Mouse (Mus musculus) urinary bladder, adult 2 months (tissue): Measurements from ENCODE around the gene Chrnb2. TPM values are rescaled to one million over a fixed set of nuclear protein-coding genes. Genes with fewer than 3 reads are reported as not detected.

Experiments
- DNase-seq: peaks from one replicate; pipeline ENCODE4 v3.0.0; 2022; ENCODE audit warnings: low spot score
- polyA plus RNA-seq: library from polyadenylated mRNA; depleted of rRNA; stranded (reverse); fragments of >200 nt; gene quantifications from 2 replicates; pipeline ENCODE4 v1.2.3, GENCODE M21; 2012

Chrnb2 gene
- polyA plus RNA-seq, 1 experiment, result 1.3 TPM

DNA sequence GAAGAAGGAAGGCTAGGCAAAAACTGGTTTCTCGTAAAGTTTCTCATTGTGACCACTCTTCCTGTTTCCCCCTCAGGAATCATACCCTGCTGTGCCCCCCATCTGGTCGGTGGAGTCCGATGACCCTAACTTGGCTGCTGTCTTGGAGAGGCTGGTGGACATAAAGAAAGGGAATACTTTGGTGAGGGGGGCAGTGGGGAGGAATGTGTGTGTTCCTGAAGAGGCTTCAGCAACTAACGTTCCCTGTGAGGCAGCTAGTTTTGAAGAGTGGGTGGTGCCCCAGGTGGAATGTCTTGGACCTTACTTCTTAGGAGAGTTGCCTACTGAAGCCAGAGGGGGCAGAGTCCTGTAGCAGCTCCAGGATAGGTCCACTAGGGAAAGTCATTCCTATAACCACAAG, 11.6 kb upstream of the Chrnb2 start:
- no peak for DNase-seq

DNA sequence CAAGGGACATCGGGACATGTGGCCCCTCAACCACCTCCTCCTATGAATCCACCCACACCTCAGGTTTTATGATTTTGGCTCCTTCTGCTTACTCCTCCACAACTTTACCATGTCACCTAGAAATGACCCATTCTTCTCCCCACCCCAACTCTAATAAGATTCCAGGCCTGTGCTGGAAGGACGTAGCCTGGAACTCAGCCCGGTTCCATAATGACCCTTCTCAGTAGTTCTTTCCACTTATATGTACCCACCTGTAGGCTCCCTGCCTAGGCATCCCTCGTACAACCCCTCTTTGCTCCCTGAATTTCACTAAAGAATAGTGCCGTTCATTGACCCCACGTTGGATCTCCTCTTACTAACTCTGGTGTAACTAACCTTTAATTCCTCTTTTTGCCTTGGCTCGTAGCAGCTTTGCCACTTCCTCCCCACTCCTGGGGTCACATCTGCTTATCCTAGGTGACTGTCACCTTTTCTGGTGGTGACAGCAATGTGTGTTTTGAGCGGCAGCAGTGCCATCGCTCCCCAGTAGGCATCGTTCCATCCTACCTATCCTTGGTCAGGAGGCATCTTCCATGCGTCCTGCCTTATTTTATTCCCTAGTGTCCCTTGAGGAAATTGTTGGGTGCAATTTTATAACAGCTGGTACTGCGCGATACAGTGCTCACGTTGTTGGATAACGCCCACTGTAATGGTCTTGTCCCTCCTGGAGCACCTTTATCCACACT, 10.0 kb upstream of the Chrnb2 start:
- no peak for DNase-seq

DNA sequence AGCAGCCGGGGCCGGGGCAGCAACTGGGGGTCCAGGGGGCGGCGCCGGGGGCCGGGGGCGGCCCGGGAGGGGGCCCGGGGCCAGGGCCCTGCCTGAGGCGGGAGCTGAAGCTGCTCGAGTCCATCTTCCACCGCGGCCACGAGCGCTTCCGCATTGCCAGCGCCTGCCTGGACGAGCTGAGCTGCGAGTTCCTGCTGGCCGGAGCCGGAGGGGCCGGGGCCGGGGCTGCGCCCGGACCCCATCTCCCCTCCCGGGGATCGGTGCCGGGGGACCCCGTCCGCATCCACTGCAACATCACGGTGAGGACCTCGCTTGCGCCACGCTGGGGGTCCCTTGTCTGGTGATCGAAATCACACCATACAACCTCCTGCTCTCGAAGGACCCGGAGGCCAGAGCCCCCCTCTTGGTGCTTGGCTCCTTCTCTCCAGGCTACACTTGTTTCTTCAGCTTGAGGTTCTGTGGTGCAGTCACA, 9.3 kb upstream of the Chrnb2 start:
- no peak for DNase-seq

DNA sequence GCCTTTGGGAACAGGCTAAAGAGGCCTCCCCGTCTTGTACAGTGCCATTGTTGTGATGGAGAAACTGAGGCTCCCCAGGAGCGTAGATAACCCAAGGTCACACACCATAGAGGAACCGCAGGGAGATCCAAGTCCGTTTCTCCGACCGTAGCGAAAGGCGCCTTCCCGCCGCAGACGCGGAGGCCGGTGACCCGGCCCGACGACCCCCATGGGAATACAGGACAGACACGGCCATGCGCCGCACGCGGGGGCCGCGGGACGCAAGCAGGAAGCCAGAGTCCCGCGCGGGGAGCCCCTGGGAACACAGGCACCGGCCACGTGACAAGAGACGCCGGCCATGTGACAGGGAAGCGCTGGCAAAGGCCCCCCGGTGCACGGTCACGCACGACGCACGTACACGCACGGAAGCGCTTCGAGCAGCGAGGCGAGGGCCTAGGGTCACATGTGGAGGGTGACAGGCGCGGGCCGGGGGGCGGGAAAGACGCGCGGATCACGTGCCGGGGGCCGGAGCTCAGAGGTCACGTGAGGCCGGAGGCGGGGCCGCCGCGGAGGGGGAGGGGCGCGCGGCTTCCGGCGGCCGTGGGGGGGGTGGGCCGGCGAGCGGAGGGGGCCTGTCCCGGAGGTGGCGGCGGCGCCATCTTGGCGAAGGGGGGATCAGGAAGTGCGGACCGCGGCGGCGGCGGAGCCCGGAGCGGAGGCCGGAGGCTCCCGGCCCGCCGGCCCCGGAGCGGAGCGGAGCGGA, 8.7 kb upstream of the Chrnb2 start, which contains the start of gene Ube2q1:
Gene Ube2q1 (plus strand): TSS at position 649 of the 742 bp plus-strand sequence.
- peak; percentile 92 for DNase-seq

DNA sequence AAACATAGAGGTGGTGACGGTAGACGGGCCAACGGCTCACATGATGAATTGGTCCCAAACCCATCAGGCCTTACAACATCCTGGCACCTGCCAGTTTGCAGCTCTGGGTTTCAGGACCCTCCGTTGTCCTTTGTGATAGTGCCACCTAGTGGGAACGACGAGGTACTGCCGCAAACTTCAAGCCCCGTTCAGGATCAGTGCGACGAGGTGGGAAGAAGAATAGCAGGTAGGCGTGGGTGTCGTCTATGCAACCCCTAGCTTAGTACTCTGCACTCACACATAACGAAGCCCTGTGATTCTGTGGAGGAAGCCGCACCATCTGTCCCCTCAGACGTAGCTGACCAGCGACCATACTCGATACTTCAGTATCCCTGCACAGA, 8.1 kb upstream of the Chrnb2 start:
- DNase-seq, result peak; percentile 51

DNA sequence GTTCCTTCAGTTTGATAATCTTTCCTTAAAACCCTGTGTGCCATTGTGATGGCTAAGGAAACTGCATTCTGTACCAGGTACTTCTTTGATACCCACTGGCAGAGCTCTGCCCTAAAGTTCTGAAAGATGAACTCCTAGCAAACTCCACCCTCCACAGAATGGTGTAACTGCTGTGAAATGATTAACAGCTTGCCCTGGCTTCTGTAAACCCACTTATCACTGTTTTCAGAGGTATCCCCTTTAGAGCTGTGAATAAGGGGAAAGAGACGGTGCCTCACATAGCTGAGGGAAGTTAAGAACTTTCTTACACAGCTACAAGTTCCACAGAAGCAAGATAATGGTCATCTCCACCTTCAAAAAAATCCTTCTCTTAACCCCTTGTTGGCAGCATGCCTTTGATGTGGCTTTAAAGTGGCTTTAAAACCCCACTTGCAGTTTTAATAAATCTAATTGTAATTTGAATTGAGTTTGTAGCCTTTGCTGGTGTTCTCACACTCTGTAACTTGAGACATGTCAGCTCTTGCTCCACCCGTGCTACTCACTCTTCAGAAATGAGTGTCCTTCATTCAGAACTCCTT, 6.1 kb upstream of the Chrnb2 start:
- DNase-seq, result no peak

DNA sequence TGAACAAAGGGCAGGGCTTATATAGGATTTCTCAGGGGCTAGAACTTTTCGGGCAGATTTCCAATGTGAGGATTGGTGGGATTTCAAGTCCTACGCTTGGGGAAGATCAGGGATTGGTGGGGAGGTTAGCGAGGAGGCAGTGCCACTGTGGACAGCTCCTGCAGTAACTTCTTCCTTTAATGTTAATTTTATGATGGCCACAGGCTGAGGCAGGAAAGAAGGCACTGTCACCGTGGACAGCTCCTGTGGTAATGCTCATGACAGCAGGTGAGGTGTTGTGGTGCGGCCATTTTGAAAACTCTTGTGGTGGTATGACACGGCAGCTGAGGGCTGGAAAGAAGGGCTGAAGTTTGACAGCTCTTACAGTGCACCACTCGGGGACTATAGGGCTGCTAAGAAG, 5.2 kb upstream of the Chrnb2 start:
- DNase-seq, result no peak

DNA sequence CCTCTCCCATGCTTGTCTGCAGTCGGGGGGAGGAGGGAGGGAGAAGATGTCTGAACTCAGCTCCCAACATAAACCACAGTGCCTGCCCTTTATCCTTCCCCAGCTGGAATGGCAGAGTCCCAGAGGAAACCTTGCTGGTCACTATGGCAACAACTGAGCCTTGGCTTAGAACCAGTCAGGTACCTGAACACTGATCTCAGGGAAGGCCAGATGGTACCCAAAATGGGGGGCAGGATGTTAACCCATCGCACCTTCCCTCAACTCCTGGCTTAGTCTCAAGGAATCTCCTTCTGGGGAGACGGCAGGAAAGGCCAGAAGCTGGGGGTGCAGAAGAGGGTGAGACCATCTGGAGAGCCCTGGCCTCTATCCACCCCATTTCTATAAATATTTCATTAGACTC, 4.6 kb downstream of the Chrnb2 start:
- DNase-seq, result no peak

DNA sequence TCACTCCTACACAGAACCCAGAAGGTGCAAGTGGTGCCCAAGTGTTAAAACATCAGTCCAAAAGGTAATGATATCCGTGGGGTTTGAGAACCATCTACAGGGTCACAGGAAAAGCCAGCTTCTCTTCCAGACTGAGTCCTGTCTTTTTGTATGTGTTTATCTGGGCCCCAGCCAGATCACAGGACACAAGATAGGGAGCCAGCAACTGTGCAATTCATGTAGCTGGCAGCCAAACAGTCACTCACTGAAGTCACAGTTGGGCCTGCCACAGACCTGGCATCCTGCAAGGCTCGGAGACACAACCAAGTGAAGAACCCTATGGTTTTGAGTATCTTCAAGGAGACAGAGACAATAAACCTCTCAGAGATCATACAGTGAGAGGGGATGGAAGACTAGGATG, 6.6 kb downstream of the Chrnb2 start:
- DNase-seq, result no peak

DNA sequence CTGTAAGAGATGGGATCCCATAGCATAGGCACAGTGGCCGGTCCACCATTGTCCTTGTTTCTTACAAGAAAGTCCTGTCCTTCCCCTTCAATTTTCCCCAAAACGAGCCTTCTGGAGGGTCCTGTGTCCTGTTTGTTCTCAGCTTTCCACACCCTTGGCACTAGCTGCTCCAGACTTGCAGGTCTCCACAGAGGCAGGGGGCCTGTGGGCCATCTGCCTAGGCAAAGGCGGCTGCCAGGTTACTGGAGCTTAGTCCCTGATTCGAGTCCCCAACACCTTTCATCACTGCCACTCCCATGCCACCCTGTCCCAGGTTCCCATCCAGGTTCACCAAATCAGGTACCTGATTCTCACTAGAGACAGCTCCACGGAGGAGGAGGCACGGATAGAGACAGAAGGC, 9.1 kb downstream of the Chrnb2 start:
- DNase-seq, result no peak

DNA sequence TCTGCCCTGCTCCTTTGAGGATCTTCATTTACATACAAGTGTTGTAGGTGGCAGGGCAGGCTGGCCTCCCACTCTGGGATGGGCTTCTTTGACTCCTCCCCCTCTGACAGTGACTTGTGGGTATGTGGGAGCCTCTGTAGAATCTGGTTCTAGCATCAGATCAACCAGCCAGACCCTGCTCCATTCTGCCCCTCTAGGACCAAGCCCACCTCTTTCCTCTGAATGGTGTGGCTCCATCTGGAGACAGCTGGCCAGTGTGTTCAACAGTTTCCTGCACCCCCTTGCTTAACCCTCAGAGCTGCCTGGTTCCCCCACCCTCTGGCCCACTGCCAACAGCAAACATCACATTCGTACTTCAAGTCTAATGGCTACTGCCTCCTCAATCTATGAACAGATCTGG, 12.1 kb downstream of the Chrnb2 start:
- no peak for DNase-seq

DNA sequence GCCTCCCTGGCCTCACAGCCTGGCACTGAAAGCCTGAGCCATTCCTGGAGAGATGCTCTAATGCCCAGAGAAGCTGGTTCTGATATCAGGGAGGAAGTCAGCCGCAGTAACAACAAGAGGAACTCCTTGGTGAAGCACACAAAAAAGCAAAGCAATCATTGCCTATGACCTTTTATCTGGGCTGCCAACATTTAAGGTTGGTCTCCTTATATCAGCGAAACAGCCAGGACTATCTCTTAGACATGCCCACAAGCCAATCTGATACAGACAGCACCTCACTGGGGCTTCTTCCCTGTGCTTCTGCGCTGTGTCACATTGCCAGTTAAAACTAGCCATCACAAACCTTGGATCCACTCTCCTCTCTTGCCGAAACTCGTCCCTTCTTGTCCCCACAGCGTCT, 25.9 kb downstream of the Chrnb2 start:
- DNase-seq, result no peak

DNA sequence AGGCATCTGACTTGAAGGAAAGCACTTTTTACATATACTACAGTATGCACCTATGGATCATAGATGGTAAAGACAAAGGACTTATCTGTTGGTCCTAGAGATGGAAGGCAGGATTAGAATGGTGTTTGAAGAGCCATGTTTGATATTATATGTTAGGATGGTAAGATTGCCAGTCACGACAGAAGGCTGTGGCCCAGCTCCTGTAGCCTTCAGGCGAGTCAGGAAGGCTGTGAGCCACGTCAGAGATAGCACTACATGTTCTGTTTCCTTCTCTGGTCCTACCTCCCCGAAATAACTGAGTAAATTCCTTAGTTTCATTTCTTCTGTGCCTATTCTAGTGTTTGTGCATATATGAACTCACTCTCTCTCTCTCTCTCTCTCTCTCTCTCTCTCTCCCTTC, 32.3 kb downstream of the Chrnb2 start:
- no peak for DNase-seq

DNA sequence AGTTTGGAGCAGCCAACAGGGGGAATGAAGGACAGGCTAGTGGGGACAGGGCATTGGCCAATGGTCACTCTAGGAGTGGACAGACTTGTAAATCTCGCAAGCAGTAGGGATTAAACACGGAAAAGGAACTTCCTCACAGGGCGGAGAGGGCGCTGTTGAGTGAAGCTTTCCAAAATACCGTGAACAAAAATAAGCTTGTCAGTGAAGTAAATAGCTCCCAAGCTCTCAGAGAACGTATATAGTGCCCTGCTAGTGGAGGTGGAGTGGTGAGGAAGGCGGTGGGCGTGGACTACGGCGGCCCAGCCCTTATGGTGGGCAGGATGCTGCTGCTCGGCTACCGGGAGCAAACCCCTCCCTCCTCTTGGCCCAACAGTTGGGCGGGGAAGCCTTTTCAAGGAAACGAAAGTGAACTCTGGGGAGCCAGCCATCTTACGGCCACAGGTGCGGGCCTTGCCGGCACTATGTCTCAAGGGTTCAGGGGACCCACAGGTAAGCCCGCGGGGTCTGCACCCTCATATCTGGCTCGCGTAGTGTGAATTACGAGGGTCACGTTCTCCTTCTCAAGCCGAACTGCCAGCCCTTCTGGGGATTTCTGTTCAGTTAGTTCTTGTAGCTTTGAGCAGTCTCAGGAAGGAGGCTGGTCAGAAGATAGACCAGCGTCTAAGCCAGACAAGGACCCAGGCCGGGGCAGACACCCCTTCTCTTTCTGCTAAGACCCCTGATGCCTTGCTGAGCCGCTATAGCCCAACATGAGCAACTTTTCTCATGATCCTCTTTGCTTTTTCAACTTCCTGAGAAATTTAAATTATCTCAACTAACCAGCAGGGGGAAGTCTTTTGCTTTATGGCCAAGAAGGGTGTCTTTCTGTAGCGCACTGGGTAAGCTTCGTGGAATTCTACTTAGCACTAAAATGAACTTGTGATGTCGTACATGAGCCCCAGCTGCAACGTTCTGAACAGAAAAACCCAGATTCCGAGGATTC, 33.8 kb downstream of the Chrnb2 start:
- peak; percentile 67 for DNase-seq

DNA sequence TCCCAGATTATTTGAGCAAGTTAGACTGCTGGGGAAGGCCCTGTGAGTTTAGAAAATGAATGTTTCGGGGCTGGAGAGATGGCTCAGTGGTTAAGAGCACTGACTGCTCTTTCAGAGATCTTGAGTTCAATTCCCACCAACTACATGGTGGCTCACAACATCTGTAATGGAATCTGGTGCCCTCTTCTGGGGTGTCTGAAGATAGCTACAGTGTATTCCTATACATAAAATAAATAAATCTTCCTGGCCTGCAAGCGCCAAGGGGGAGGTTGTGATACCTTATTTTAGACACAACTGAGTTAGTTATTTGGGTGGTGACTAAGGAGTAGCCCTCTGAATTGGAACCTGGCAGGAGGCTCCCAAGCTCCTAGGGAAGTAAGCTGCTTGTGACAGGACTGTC, 35.6 kb downstream of the Chrnb2 start:
- no peak for DNase-seq

DNA sequence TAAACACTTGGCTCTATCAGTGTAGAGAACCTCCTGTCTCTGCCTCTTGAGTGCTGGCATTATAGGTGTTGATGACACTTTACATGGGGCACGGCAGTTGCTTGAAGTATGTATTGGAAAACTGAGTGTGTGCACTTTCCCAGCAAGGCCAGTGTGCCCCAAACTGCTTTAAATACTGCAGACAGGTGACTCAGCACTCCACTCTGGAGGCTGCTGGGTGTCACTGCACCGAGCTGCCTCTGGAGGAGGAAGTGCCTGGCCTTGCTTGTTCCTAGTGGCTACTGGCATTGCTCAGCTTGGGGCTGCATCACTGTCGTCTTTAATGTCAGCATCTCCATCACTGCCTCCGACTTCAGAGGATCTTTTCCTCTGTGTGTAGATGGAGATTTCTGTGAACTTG, 37.4 kb downstream of the Chrnb2 start:
- DNase-seq, result no peak

DNA sequence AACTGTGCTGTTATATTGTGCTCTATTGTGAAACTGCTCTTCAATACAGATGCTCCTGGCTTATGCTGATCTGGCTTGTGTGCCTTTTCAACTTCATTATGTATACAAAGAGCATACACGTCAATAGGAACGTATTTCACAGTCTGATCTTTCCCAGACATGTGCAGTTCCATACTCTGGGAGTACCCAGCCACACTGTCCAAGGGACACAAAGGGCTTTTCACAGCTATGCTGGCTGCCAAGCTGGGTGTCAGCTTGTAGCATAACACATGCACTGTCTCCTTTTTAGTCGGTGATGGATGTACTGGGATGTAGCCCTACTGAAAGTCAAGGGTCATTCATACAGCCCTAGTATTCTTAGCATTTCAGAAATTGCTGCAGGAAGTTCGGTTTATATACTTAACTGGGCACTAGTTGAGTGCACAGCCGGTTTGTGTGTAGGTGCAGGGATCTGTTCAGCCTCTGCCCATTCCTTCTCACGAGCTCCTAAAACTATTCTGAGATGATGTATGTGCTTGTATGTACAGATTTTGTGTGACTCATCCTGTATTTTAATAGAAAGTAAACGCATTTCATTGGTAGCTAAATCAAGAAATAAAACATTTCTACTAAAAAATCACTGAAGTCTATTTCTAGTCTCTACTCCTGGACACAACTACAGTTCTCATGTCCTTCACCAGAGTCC, 40.9 kb downstream of the Chrnb2 start:
- DNase-seq, result no peak

DNA sequence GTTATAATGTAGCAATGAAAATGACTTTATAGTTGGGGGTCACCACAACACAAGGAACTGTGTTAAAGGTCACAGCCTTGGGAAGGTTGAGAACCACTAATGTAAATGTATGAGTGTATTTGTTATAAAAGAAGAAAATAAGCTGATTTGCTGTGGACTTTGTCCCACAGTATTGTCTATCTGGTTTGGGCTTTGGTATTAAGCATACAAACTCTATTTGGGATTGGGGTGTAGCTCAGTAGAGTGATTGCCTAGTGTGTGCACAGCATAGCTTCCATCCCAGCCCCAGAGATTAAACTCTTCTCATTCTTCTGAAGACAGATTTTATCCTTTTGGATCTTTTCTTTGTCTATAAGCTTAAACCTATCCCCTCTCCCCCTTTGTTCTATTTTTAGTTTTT, 42.4 kb downstream of the Chrnb2 start:
- no peak for DNase-seq

DNA sequence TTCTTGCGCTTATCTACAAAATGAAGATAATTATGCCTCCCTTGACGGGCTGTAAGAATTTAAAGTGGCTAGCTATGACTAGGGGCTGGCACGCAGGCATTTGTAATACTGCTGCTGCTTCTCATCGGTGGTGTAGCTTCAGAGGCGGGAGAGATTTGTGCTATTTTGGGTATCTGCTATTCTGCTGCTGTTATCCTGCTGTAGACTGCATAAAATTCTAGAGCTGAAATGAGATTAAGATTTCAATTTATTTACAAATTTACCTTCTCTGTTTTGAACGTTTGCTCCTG, 48.5 kb downstream of the Chrnb2 start:
- DNase-seq, result no peak

DNA sequence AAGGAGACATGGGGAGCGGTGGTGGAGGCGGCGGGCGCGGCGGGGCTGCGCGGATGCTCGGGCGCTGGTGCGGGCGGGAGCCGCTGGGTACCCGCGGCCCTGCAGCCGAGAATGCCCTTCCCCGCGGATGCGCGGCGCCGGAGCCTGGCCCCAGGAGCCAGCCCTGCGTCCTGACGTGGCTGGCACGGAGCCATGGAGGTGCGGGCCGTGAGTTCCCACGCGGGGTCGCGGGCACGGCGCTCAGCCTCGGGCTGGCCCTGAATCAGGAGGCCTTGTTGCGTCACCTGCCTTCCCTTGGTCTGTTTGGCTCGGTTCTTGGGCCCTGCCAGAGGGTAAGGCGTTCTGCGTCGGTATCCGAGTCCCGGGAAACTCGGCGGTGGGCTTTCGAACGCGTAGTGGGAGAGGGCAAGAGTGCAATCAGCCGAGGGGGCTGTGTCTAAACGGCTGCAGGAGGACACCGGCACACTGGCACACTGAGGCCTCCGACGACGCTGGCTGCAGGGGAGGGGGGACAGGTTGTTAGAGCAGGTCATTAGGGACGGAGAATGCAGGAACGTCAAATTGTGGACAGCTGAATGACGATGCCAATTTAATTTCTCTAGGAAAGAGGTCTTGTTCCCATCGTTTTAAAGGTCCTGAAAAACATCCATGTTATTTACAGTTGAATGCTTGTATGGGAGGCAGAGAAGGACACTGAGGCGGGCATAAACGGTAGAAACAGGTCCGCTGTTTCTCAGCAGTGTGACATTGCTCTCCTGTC, 49.0 kb downstream of the Chrnb2 start:
- DNase-seq, result peak; percentile 45
